Mouse (Mus musculus): Measurements from ENCODE around the gene Rbm47.
A peak's percentile ranks its signal among the peaks of the same experiment; 100 is the strongest.
"Not testable (repeated sequence)": the region's sequence is repeated elsewhere in the genome, so short reads cannot be mapped to it uniquely, and the experiment has no call there.

Gene Rbm47

GRCm38 (mm10) chr5:66173018-66173417 lies at the start of gene Rbm47:
TSS of gene Rbm47 (minus strand) at chr5:66173118.
- DNase-seq (ENCODE audit: extremely low read depth, low read depth, low spot score): no peak

GRCm38 (mm10) chr5:66220620-66221019 lies 47.7 kb upstream of the Rbm47 start:
- no peak for DNase-seq (ENCODE audit: extremely low read depth, low read depth, low spot score)

GRCm38 (mm10) chr5:66219692-66220091 lies 46.8 kb upstream of the Rbm47 start:
- peak; percentile 94 for DNase-seq (ENCODE audit: extremely low read depth, low read depth, low spot score)

- no peak for DNase-seq (ENCODE audit: extremely low read depth, low read depth, low spot score)
Observed at GRCm38 (mm10) chr5:66215569-66216277, 42.8 kb upstream of the Rbm47 start.

- no peak for DNase-seq (ENCODE audit: extremely low read depth, low read depth, low spot score)
Observed at GRCm38 (mm10) chr5:66214395-66214935, 41.5 kb upstream of the Rbm47 start.

GRCm38 (mm10) chr5:66209532-66210176 lies 36.7 kb upstream of the Rbm47 start:
- DNase-seq (ENCODE audit: extremely low read depth, low read depth, low spot score): no peak

- DNase-seq (ENCODE audit: extremely low read depth, low read depth, low spot score): no peak
Observed at GRCm38 (mm10) chr5:66204966-66205365, 32.0 kb upstream of the Rbm47 start.

- DNase-seq (ENCODE audit: extremely low read depth, low read depth, low spot score): peak; percentile 80
Observed at GRCm38 (mm10) chr5:66203424-66203823, 30.5 kb upstream of the Rbm47 start.

GRCm38 (mm10) chr5:66200044-66200443 lies 27.1 kb upstream of the Rbm47 start:
- no peak for DNase-seq (ENCODE audit: extremely low read depth, low read depth, low spot score)

- DNase-seq (ENCODE audit: extremely low read depth, low read depth, low spot score): peak; percentile 70
Observed at GRCm38 (mm10) chr5:66195323-66195722, 22.4 kb upstream of the Rbm47 start.

GRCm38 (mm10) chr5:66193218-66193846 lies 20.4 kb upstream of the Rbm47 start:
- peak; percentile 74 for DNase-seq (ENCODE audit: extremely low read depth, low read depth, low spot score)

GRCm38 (mm10) chr5:66191185-66191503 lies 18.2 kb upstream of the Rbm47 start:
- no peak for DNase-seq (ENCODE audit: extremely low read depth, low read depth, low spot score)

- no peak for DNase-seq (ENCODE audit: extremely low read depth, low read depth, low spot score)
Observed at GRCm38 (mm10) chr5:66190481-66191184, 17.7 kb upstream of the Rbm47 start.

GRCm38 (mm10) chr5:66188591-66188990 lies 15.7 kb upstream of the Rbm47 start:
- not testable (repeated sequence) for DNase-seq (ENCODE audit: extremely low read depth, low read depth, low spot score)

GRCm38 (mm10) chr5:66182156-66182555 lies 9.2 kb upstream of the Rbm47 start:
- no peak for DNase-seq (ENCODE audit: extremely low read depth, low read depth, low spot score)

GRCm38 (mm10) chr5:66174160-66174837 lies 1.4 kb upstream of the Rbm47 start:
- DNase-seq (ENCODE audit: extremely low read depth, low read depth, low spot score): no peak

- no peak for DNase-seq (ENCODE audit: extremely low read depth, low read depth, low spot score)
Observed at GRCm38 (mm10) chr5:66170591-66170990, 2.3 kb downstream of the Rbm47 start.

GRCm38 (mm10) chr5:66169099-66169485 lies 3.8 kb downstream of the Rbm47 start:
- DNase-seq (ENCODE audit: extremely low read depth, low read depth, low spot score): no peak

- DNase-seq (ENCODE audit: extremely low read depth, low read depth, low spot score): no peak
Observed at GRCm38 (mm10) chr5:66168462-66169098, 4.3 kb downstream of the Rbm47 start.

- DNase-seq (ENCODE audit: extremely low read depth, low read depth, low spot score): no peak
Observed at GRCm38 (mm10) chr5:66166931-66167330, 6.0 kb downstream of the Rbm47 start.

All from fat pad, adult 2 months (tissue).